Mouse (Mus musculus) hindbrain, embryonic 12.5 days (tissue): ENCODE results near the gene Chka. TPM values are rescaled to one million over a fixed set of nuclear protein-coding genes. Genes with fewer than 3 reads are reported as not detected.

Experiments used
- ATAC-seq: fragments of 200-750 bp; cut with Nextera tagmentation; 2 replicates; pipeline ENCODE4 v1.8.0; 2017; ENCODE audit warnings: moderate TSS enrichment; ENCODE audit not compliant: low FRiP score
- H3K27ac ChIP-seq: fragments of 300-500 bp; sonication (generic); 2 replicates; pipeline ENCODE4 v1.5.1; 2016; ENCODE audit warnings: mild to moderate bottlenecking
- H3K27me3 ChIP-seq: fragments of 300-500 bp; sonication (generic); 2 replicates; pipeline ENCODE4 v1.6.1; 2016; ENCODE audit warnings: mild to moderate bottlenecking
- H3K36me3 ChIP-seq: fragments of 300-500 bp; sonication (generic); 2 replicates; pipeline ENCODE4 v1.6.1; 2016; ENCODE audit warnings: mild to moderate bottlenecking
- H3K4me1 ChIP-seq: fragments of 300-500 bp; sonication (generic); 2 replicates; pipeline ENCODE4 v1.6.1; 2016
- H3K4me2 ChIP-seq: fragments of 300-500 bp; sonication (generic); replicated peaks from 2 replicates; pipeline ENCODE4 v1.6.1; 2016; ENCODE audit warnings: mild to moderate bottlenecking
- H3K4me3 ChIP-seq: fragments of 300-500 bp; sonication (generic); 2 replicates; pipeline ENCODE4 v1.5.1; 2016; ENCODE audit warnings: mild to moderate bottlenecking
- H3K9ac ChIP-seq: fragments of 300-500 bp; sonication (generic); 2 replicates; pipeline ENCODE4 v1.6.1; 2016; ENCODE audit warnings: mild to moderate bottlenecking, moderate library complexity
- H3K9me3 ChIP-seq: fragments of 300-500 bp; sonication (generic); replicated peaks from 2 replicates; pipeline ENCODE4 v1.6.1; 2016; ENCODE audit warnings: mild to moderate bottlenecking
- WGBS: fragments of 180-500 bp; shearing (Covaris S2); methylation state at CpG from one replicate; pipeline ENCODE4 v1.1.7; 2016; 5-methylcytosine and 5-hydroxymethylcytosine counted together
- polyA plus RNA-seq: library from polyadenylated mRNA; unstranded; fragments of >200 nt; fragmentation: Nextera tagmentation; extraction: Ambion mirVana; gene quantifications from 2 replicates; pipeline ENCODE4 v1.2.1, GENCODE M21; 2016

Chka gene
- polyA plus RNA-seq, 1 experiment from 2014 or later, result 66.8 TPM

GRCm38 (mm10) chr19:3849251-3849650 is 2.3 kb upstream of the Chka start:
- ATAC-seq, result no peak
- Histone ChIP-seq H3K27ac (no peak overlapping the region), H3K9ac (no peak overlapping the region), H3K9me3 (no peaks in the 10 kb centered on the region), H3K27me3 (no peaks in the 10 kb centered on the region), H3K36me3 (no peaks in the 10 kb centered on the region), H3K4me1 (peaks cover 17% of the 10 kb centered on the region), H3K4me2 (no peak overlapping the region), H3K4me3 (no peak overlapping the region)
- 90% methylated on average over 2 of the region's 2 CpGs for WGBS

- H3K27ac ChIP-seq, result no peak overlapping the region
- H3K9me3 ChIP-seq, result no peaks in the 10 kb centered on the region
- no peak overlapping the region for H3K9ac ChIP-seq
- H3K36me3 ChIP-seq, result no peaks in the 10 kb centered on the region
- peaks cover 22% of the 10 kb centered on the region for H3K4me1 ChIP-seq
- ATAC-seq, result no peak
- 51% methylated on average over 5 of the region's 5 CpGs for whole genome bisulfite sequencing
- H3K4me2 ChIP-seq, result no peak overlapping the region
- H3K27me3 ChIP-seq, result no peaks in the 10 kb centered on the region
- no peak overlapping the region for H3K4me3 ChIP-seq
Measured at GRCm38 (mm10) chr19:3850076-3850475, 1.5 kb upstream of the Chka start.

GRCm38 (mm10) chr19:3850847-3851469 is 615 bp upstream of the Chka start:
- peak; percentile 55; the same call in 1 of the 2 replicates for ATAC-seq
- peaks cover 31% of the 10 kb centered on the region for H3K4me1 ChIP-seq
- peak overlapping the region; percentile 96 for H3K27ac ChIP-seq
- peak overlapping the region; percentile 92 for H3K4me3 ChIP-seq
- WGBS, result 7% methylated on average over 19 of the region's 19 CpGs
- H3K27me3 ChIP-seq, result no peaks in the 10 kb centered on the region
- peak overlapping the region; percentile 71 for H3K4me2 ChIP-seq
- H3K9me3 ChIP-seq, result no peaks in the 10 kb centered on the region
- H3K36me3 ChIP-seq, result no peaks in the 10 kb centered on the region
- H3K9ac ChIP-seq, result peak overlapping the region; percentile 91

- under 1% methylated on average over 74 of the region's 74 CpGs for WGBS
- peak; percentile 23 for ATAC-seq
- Histone ChIP-seq H3K4me3 (peak overlapping the region; percentile 92), H3K9me3 (no peaks in the 10 kb centered on the region), H3K9ac (peak overlapping the region; percentile 91), H3K4me1 (peaks cover 31% of the 10 kb centered on the region), H3K4me2 (peak overlapping the region; percentile 71), H3K36me3 (no peaks in the 10 kb centered on the region), H3K27me3 (no peaks in the 10 kb centered on the region), H3K27ac (peak overlapping the region; percentile 96)
Measured at GRCm38 (mm10) chr19:3851979-3852681, 557 bp downstream of the Chka start.

GRCm38 (mm10) chr19:3853121-3853520 is 1.5 kb downstream of the Chka start:
- WGBS, result 92% methylated on average over 10 of the region's 10 CpGs
- Histone ChIP-seq H3K4me1 (peaks cover 31% of the 10 kb centered on the region), H3K4me2 (peak overlapping the region; percentile 71), H3K9ac (no peak overlapping the region), H3K27me3 (no peaks in the 10 kb centered on the region), H3K27ac (no peak overlapping the region), H3K36me3 (no peaks in the 10 kb centered on the region), H3K9me3 (no peaks in the 10 kb centered on the region), H3K4me3 (peak overlapping the region; percentile 92)
- ATAC-seq, result no peak

GRCm38 (mm10) chr19:3853891-3854290 is 2.3 kb downstream of the Chka start:
- H3K4me3 ChIP-seq, result no peak overlapping the region
- no peaks in the 10 kb centered on the region for H3K9me3 ChIP-seq
- WGBS, result 80% methylated on average over 1 of the region's 1 CpGs
- peak overlapping the region; percentile 15; the same call in 1 of the 2 replicates for H3K4me2 ChIP-seq
- ATAC-seq, result no peak
- no peaks in the 10 kb centered on the region for H3K27me3 ChIP-seq
- H3K9ac ChIP-seq, result no peak overlapping the region
- H3K36me3 ChIP-seq, result no peaks in the 10 kb centered on the region
- peaks cover 31% of the 10 kb centered on the region for H3K4me1 ChIP-seq
- H3K27ac ChIP-seq, result no peak overlapping the region

GRCm38 (mm10) chr19:3855091-3855490 is 3.5 kb downstream of the Chka start:
- Histone ChIP-seq H3K9me3 (no peaks in the 10 kb centered on the region), H3K9ac (no peak overlapping the region), H3K4me2 (no peak overlapping the region), H3K27ac (no peak overlapping the region), H3K4me1 (peaks cover 31% of the 10 kb centered on the region), H3K36me3 (no peaks in the 10 kb centered on the region), H3K4me3 (no peak overlapping the region), H3K27me3 (no peaks in the 10 kb centered on the region)
- WGBS, result 67% methylated on average over 6 of the region's 6 CpGs
- ATAC-seq, result no peak

GRCm38 (mm10) chr19:3855601-3856000 is 4.0 kb downstream of the Chka start:
- Histone ChIP-seq H3K27ac (no peak overlapping the region), H3K27me3 (no peaks in the 10 kb centered on the region), H3K4me3 (no peak overlapping the region), H3K36me3 (no peaks in the 10 kb centered on the region), H3K9me3 (no peaks in the 10 kb centered on the region), H3K9ac (no peak overlapping the region), H3K4me1 (peaks cover 30% of the 10 kb centered on the region), H3K4me2 (peak overlapping the region; percentile 17; the same call in 1 of the 2 replicates)
- WGBS, result 28% methylated on average over 4 of the region's 4 CpGs
- ATAC-seq, result no peak

GRCm38 (mm10) chr19:3857220-3857619 is 5.6 kb downstream of the Chka start:
- Histone ChIP-seq H3K4me1 (peaks cover 24% of the 10 kb centered on the region), H3K27me3 (no peaks in the 10 kb centered on the region), H3K9me3 (no peaks in the 10 kb centered on the region), H3K4me3 (no peak overlapping the region), H3K36me3 (no peaks in the 10 kb centered on the region), H3K4me2 (no peak overlapping the region), H3K27ac (no peak overlapping the region), H3K9ac (no peak overlapping the region)
- 88% methylated on average over 3 of the region's 3 CpGs for WGBS
- no peak for ATAC-seq

- no peaks in the 10 kb centered on the region for H3K27me3 ChIP-seq
- H3K4me1 ChIP-seq, result no peaks in the 10 kb centered on the region
- no peak overlapping the region for H3K4me3 ChIP-seq
- H3K27ac ChIP-seq, result no peak overlapping the region
- H3K4me2 ChIP-seq, result no peak overlapping the region
- H3K9me3 ChIP-seq, result no peaks in the 10 kb centered on the region
- 81% methylated on average over 2 of the region's 2 CpGs for WGBS
- H3K9ac ChIP-seq, result no peak overlapping the region
- no peak for ATAC-seq
- peaks cover 17% of the 10 kb centered on the region for H3K36me3 ChIP-seq
Measured at GRCm38 (mm10) chr19:3862713-3863112, 11.1 kb downstream of the Chka start.

GRCm38 (mm10) chr19:3864960-3865359 is 13.4 kb downstream of the Chka start:
- H3K9me3 ChIP-seq, result no peaks in the 10 kb centered on the region
- no peak overlapping the region for H3K27ac ChIP-seq
- no peaks in the 10 kb centered on the region for H3K27me3 ChIP-seq
- no peak overlapping the region for H3K4me3 ChIP-seq
- ATAC-seq, result no peak
- no peak overlapping the region for H3K9ac ChIP-seq
- 82% methylated on average over 2 of the region's 2 CpGs for WGBS
- peaks cover 17% of the 10 kb centered on the region for H3K36me3 ChIP-seq
- H3K4me1 ChIP-seq, result no peaks in the 10 kb centered on the region
- H3K4me2 ChIP-seq, result no peak overlapping the region

- Histone ChIP-seq H3K27ac (no peak overlapping the region), H3K4me1 (no peaks in the 10 kb centered on the region), H3K36me3 (peaks cover 17% of the 10 kb centered on the region), H3K27me3 (no peaks in the 10 kb centered on the region), H3K4me2 (no peak overlapping the region), H3K9ac (no peak overlapping the region), H3K9me3 (no peaks in the 10 kb centered on the region), H3K4me3 (no peak overlapping the region)
- no peak for ATAC-seq
- 89% methylated on average over 1 of the region's 1 CpGs for WGBS
Measured at GRCm38 (mm10) chr19:3868290-3868689, 16.7 kb downstream of the Chka start.

- Histone ChIP-seq H3K36me3 (peaks cover 8% of the 10 kb centered on the region; the same call in 1 of the 2 replicates), H3K27ac (no peak overlapping the region), H3K4me2 (no peak overlapping the region), H3K4me1 (no peaks in the 10 kb centered on the region), H3K9me3 (no peaks in the 10 kb centered on the region), H3K4me3 (no peak overlapping the region), H3K9ac (no peak overlapping the region), H3K27me3 (no peaks in the 10 kb centered on the region)
- no peak for ATAC-seq
Measured at GRCm38 (mm10) chr19:3871468-3871867, 19.9 kb downstream of the Chka start.
